Mouse (Mus musculus) embryonic facial prominence, embryonic 11.5 days (tissue): ENCODE measurements around the gene Cd8b1. TPM values are rescaled to one million over a fixed set of nuclear protein-coding genes. Genes with fewer than 3 reads are reported as not detected.
"Not testable (repeated sequence)": the region's sequence is repeated elsewhere in the genome, so short reads cannot be mapped to it uniquely, and the experiment has no call there.

Experiments
- ATAC-seq: fragments of 200-750 bp; cut with Nextera tagmentation; replicated peaks from 2 replicates; pipeline ENCODE4 v1.8.0; 2017; ENCODE audit warnings: low read depth; ENCODE audit not compliant: insufficient number of reproducible peaks, low FRiP score, low TSS enrichment
- DNase-seq: peaks from one replicate; pipeline ENCODE4 v3.0.0-alpha.2; 2015; ENCODE audit warnings: low spot score
- H3K27ac ChIP-seq: fragments of 300-500 bp; sonication (generic); replicated peaks from 2 replicates; pipeline ENCODE4 v1.5.1; 2014; ENCODE audit warnings: mild to moderate bottlenecking, low read depth, low read length, control low read depth
- H3K27me3 ChIP-seq: fragments of 300-500 bp; sonication (generic); 2 replicates; pipeline ENCODE4 v1.6.1; 2014; ENCODE audit warnings: mild to moderate bottlenecking, low read length, moderate library complexity, mixed read lengths; ENCODE audit not compliant: control insufficient read depth, insufficient read depth
- H3K36me3 ChIP-seq: fragments of 300-500 bp; sonication (generic); replicated peaks from 2 replicates; pipeline ENCODE4 v1.6.1; 2014; ENCODE audit warnings: low read depth, mild to moderate bottlenecking, low read length, moderate library complexity, mixed read lengths; ENCODE audit not compliant: control insufficient read depth, insufficient read depth
- H3K4me1 ChIP-seq: fragments of 300-500 bp; sonication (generic); 2 replicates; pipeline ENCODE4 v1.6.1; 2014; ENCODE audit warnings: low read length, mixed read lengths; ENCODE audit not compliant: control insufficient read depth, insufficient read depth
- H3K4me2 ChIP-seq: fragments of 300-500 bp; sonication (generic); 2 replicates; pipeline ENCODE4 v1.6.1; 2014; ENCODE audit warnings: low read depth, mild to moderate bottlenecking, control low read depth, low read length, moderate library complexity
- H3K4me3 ChIP-seq: fragments of 300-500 bp; sonication (generic); 2 replicates; pipeline ENCODE4 v1.5.1; 2014; ENCODE audit warnings: low read depth, low read length, control low read depth
- H3K9ac ChIP-seq: fragments of 300-500 bp; sonication (generic); replicated peaks from 2 replicates; pipeline ENCODE4 v1.6.1; 2014; ENCODE audit warnings: mild to moderate bottlenecking, control low read depth, low read length
- H3K9me3 ChIP-seq: fragments of 300-500 bp; sonication (generic); replicated peaks from 2 replicates; pipeline ENCODE4 v1.6.1; 2016; ENCODE audit warnings: mild to moderate bottlenecking, low read length, inconsistent platforms, mixed read lengths; ENCODE audit not compliant: control insufficient read depth
- WGBS: fragments of 180-500 bp; shearing (Covaris S2); extraction: QIAGEN DNeasy Blood & Tissue Kit; methylation state at CpG from one replicate; pipeline ENCODE4 v1.1.7; 2014; 5-methylcytosine and 5-hydroxymethylcytosine counted together
- polyA plus RNA-seq: library from polyadenylated mRNA; unstranded; fragments of >200 nt; fragmentation: Nextera tagmentation; extraction: Ambion mirVana; gene quantifications from 2 replicates; pipeline ENCODE4 v1.2.1, GENCODE M21; 2014

Cd8b1 gene
- polyA plus RNA-seq, 1 experiment from 2014 or later, result not detected

- no peak for ATAC-seq
These were observed 20.4 kb upstream of the Cd8b1 start for GRCm38 (mm10) chr6:71302097-71302731.

GRCm38 (mm10) chr6:71307486-71307885 lies 15.1 kb upstream of the Cd8b1 start:
- no peak for DNase-seq
- H3K36me3 ChIP-seq, result no peaks in the 10 kb centered on the region
- H3K9ac ChIP-seq, result no peak overlapping the region
- H3K4me3 ChIP-seq, result no peak overlapping the region
- WGBS, result 86% methylated on average over 8 of the region's 8 CpGs
- H3K27ac ChIP-seq, result no peak overlapping the region
- H3K4me1 ChIP-seq, result no peaks in the 10 kb centered on the region
- no peak for ATAC-seq
- no peak overlapping the region for H3K4me2 ChIP-seq
- no peaks in the 10 kb centered on the region for H3K27me3 ChIP-seq
- H3K9me3 ChIP-seq, result no peaks in the 10 kb centered on the region

More at GRCm38 (mm10) chr6:71302097-71302731, 20.4 kb upstream of the Cd8b1 start:
- no peak overlapping the region for H3K4me3 ChIP-seq
- no peak overlapping the region for H3K9ac ChIP-seq
- H3K4me2 ChIP-seq, result no peak overlapping the region
- H3K9me3 ChIP-seq, result no peaks in the 10 kb centered on the region
- DNase-seq, result no peak
- no peaks in the 10 kb centered on the region for H3K4me1 ChIP-seq
- WGBS, result 71% methylated on average over 6 of the region's 6 CpGs
- no peak overlapping the region for H3K27ac ChIP-seq
- no peaks in the 10 kb centered on the region for H3K27me3 ChIP-seq
- no peaks in the 10 kb centered on the region for H3K36me3 ChIP-seq

GRCm38 (mm10) chr6:71321826-71322283 lies 733 bp upstream of the Cd8b1 start, which contains the start of gene Smyd1:
TSS of gene Smyd1 (minus strand) at chr6:71322233.
- 75% methylated on average over 3 of the region's 3 CpGs for WGBS
- Histone ChIP-seq H3K27ac (no peak within 1 kb of the TSS), H3K4me2 (no peak within 1 kb of the TSS), H3K27me3 (no peaks in the 10 kb centered on the region), H3K9ac (no peak within 1 kb of the TSS), H3K9me3 (no peaks in the 10 kb centered on the region), H3K36me3 (no peaks in the 10 kb centered on the region), H3K4me3 (no peak within 1 kb of the TSS), H3K4me1 (no peaks in the 10 kb centered on the region)
- no peak for ATAC-seq
- no peak for DNase-seq

- no peak for ATAC-seq
These were observed 2.2 kb downstream of the Cd8b1 start for GRCm38 (mm10) chr6:71324816-71325215.

GRCm38 (mm10) chr6:71329881-71330280 lies 7.3 kb downstream of the Cd8b1 start:
- Histone ChIP-seq H3K4me1 (no peaks in the 10 kb centered on the region), H3K4me3 (no peak overlapping the region), H3K4me2 (no peak overlapping the region), H3K36me3 (no peaks in the 10 kb centered on the region), H3K27ac (no peak overlapping the region), H3K9ac (no peak overlapping the region), H3K9me3 (no peaks in the 10 kb centered on the region), H3K27me3 (no peaks in the 10 kb centered on the region)
- ATAC-seq (no peak), DNase-seq (no peak)
- WGBS, result 84% methylated on average over 6 of the region's 6 CpGs

More at GRCm38 (mm10) chr6:71324816-71325215, 2.2 kb downstream of the Cd8b1 start:
- Histone ChIP-seq H3K4me2 (no peak overlapping the region), H3K4me1 (no peaks in the 10 kb centered on the region), H3K9ac (no peak overlapping the region), H3K27ac (no peak overlapping the region), H3K4me3 (no peak overlapping the region), H3K36me3 (no peaks in the 10 kb centered on the region), H3K27me3 (no peaks in the 10 kb centered on the region), H3K9me3 (no peaks in the 10 kb centered on the region)
- DNase-seq, result no peak
- 90% methylated on average over 9 of the region's 9 CpGs for WGBS

GRCm38 (mm10) chr6:71330486-71330885 lies 7.9 kb downstream of the Cd8b1 start:
- Histone ChIP-seq H3K9me3 (no peaks in the 10 kb centered on the region), H3K4me1 (no peaks in the 10 kb centered on the region), H3K36me3 (no peaks in the 10 kb centered on the region), H3K4me3 (no peak overlapping the region), H3K9ac (no peak overlapping the region), H3K27ac (no peak overlapping the region), H3K27me3 (no peaks in the 10 kb centered on the region), H3K4me2 (no peak overlapping the region)
- 81% methylated on average over 7 of the region's 7 CpGs for WGBS
- DNase-seq (no peak), ATAC-seq (no peak)

GRCm38 (mm10) chr6:71331491-71331890 lies 8.9 kb downstream of the Cd8b1 start:
- not testable (repeated sequence) for DNase-seq, H3K4me1 ChIP-seq, H3K4me2 ChIP-seq, H3K9me3 ChIP-seq, H3K36me3 ChIP-seq, ATAC-seq, H3K27me3 ChIP-seq, H3K27ac ChIP-seq, H3K4me3 ChIP-seq, H3K9ac ChIP-seq
- WGBS, result 93% methylated on average over 1 of the region's 4 CpGs

- Histone ChIP-seq H3K4me2 (no peak overlapping the region), H3K36me3 (no peaks in the 10 kb centered on the region), H3K27ac (no peak overlapping the region), H3K4me3 (no peak overlapping the region), H3K27me3 (no peaks in the 10 kb centered on the region), H3K9me3 (no peaks in the 10 kb centered on the region), H3K4me1 (no peaks in the 10 kb centered on the region), H3K9ac (no peak overlapping the region)
- ATAC-seq (no peak), DNase-seq (no peak)
- WGBS, result 82% methylated on average over 11 of the region's 11 CpGs
These were observed 9.8 kb downstream of the Cd8b1 start for GRCm38 (mm10) chr6:71332236-71332965.
